Mouse (Mus musculus) hindlimb bud, embryonic 11.5 days (tissue): Measurements from ENCODE around the gene C1qtnf1.
"Not testable (repeated sequence)": the region's sequence is repeated elsewhere in the genome, so short reads cannot be mapped to it uniquely, and the experiment has no call there.

Experiments
- DNase-seq: peaks from one replicate; pipeline ENCODE4 v3.0.0-alpha.2; 2012; ENCODE audit warnings: low read depth, low spot score; ENCODE audit errors: extremely low spot score

The C1qtnf1 gene

DNA sequence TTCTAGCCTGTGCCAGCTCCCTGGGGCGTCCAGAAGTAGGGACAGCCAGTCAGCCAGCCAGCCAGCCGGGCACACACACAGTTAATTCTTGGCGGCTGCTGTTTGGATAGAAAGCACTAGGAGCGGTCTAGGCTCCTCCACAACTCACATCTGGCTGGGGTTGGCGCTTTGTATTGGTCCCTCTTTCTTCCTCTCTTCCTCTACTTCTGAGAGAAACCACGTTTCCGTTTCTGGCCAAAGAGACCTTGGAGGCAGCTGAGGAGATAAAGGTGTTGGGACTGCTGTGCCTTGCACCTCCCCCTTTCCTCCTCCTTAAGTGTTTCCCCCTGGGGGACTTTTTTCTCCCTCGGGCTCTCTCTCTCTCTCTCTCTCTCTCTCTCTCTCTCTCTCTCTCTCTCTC lies at the start of gene C1qtnf1:
TSS of gene C1qtnf1 (plus strand) at position 218 of the 400 bp plus-strand sequence.
- DNase-seq: no peak

GRCm38 (mm10) chr11:118378656-118379055 lies 49.3 kb upstream of the C1qtnf1 start:
- DNase-seq: no peak

DNA sequence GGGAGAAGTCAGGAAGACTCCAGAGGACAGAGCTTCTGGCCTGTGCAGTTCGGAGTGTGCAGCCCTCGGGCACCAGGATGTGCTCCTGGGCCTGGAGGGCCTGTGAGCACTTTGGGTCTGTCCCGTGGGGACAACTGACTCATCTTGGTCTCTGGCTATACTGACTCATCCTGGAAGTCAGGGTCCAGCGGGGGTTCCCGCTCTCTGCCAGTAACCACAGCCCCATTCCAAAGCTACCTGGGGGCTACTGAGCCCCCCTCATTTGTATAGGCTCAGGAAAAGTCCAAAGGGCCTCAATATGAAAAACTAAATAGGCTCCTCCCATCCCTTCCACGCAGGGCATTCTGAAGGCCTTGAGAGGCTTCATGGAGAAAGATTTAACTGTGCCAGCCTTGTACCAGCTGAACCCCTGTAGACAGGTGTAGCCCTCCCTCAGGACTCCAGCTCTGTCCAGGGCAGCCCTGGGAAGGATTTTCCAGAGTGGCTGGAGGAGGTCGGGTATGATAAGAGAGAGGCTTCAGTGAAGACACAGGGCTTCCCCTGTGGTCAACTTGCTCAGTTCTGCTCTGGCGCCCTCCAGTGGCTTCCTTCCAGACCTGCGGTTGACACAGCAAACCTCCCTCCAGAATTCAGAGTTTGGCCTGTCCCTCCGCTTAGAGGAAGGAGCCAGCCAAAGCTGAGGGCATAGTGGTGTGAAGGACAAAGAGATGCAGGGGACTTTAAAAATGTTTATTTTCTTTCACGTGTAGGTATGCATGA lies 48.6 kb upstream of the C1qtnf1 start:
- DNase-seq: no peak

GRCm38 (mm10) chr11:118387816-118388215 lies 40.2 kb upstream of the C1qtnf1 start:
- DNase-seq: not testable (repeated sequence)

GRCm38 (mm10) chr11:118393991-118394390 lies 34.0 kb upstream of the C1qtnf1 start:
- no peak for DNase-seq

DNA sequence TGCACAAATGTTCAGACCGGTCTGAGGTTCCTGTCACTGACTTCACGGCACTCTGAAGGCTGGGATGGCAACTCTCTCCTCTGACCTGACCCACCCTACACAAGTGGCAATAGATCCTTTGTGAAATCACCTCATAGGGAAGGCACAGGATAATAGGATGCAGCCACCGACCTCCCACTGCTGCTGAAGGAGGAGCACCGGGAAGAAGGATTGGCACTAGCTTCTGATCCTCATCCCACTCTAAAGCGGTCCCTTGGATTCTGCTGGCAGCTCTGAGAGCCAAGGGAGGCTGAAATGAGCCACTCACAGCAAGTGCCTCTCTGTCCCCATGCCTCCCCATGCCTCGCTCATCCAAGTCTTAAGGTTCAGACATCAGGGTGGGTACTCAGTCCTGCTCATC lies 33.5 kb upstream of the C1qtnf1 start:
- DNase-seq: no peak

- DNase-seq: no peak
Measured at GRCm38 (mm10) chr11:118397806-118398530, 30.0 kb upstream of the C1qtnf1 start.

DNA sequence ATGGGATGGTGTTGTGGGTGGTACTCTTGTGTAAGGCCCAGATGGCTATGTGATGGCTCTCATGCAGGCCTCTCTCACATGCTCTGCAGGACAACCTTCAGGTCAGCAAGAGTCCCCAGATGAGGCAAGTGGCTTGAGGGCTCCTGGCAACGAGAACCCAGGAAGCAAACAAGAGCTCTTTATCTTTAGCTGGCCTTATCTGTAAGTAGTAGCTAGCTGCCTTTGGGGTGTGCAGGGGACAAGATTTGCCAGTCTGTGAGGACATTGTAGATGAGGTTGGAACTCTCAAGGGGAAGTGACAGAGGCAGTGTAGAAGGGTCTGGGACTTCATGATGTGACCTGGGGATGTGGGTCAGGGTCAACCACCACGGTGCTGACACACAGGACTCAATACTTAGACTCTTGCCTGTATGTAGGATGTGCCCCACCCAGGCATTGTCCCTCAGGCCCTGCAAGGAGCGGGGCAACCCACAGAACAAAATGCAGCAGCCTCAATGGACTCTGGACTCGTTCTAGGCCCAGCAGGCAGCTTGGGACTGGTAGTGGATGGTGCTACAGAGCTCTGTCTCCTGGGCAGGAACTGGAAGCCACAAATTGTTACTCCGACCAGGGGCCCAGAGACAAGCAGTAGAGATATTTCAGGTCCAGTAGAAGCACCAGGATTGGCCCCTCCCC lies 28.0 kb upstream of the C1qtnf1 start:
- DNase-seq: no peak

- DNase-seq: no peak
Measured at GRCm38 (mm10) chr11:118400566-118400936, 27.5 kb upstream of the C1qtnf1 start.

- DNase-seq: no peak
Measured at GRCm38 (mm10) chr11:118401195-118401594, 26.8 kb upstream of the C1qtnf1 start.

GRCm38 (mm10) chr11:118401760-118402280 lies 26.2 kb upstream of the C1qtnf1 start, which contains the start of gene Lgals3bp:
TSS of gene Lgals3bp (minus strand) at chr11:118402092.
- no peak for DNase-seq

- DNase-seq: no peak
Measured at GRCm38 (mm10) chr11:118403183-118403582, 24.8 kb upstream of the C1qtnf1 start.

- no peak for DNase-seq
Measured at GRCm38 (mm10) chr11:118403951-118404899, 23.8 kb upstream of the C1qtnf1 start.

- DNase-seq: no peak
Measured at GRCm38 (mm10) chr11:118405311-118405710, 22.7 kb upstream of the C1qtnf1 start.

DNA sequence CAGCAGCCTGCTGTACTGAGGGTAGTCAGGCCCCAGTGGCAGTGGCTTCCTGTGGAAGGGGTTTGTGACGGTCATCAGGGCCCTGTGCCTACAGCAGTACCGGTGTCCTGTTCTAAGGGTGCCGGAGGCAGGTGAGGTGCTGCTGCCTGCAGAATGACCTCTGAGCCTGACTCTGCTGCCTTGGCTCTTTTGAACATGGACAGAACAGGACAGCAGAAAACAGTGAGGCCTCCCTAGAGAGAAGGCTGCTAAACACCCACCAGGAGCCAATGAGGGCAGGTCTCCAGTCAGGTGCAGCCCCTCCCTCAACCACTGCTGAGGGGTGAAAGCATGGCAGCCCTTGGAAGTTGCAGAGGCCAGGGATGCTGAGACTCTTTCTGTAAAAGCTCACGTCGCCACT lies 21.5 kb upstream of the C1qtnf1 start:
- DNase-seq: no peak

DNA sequence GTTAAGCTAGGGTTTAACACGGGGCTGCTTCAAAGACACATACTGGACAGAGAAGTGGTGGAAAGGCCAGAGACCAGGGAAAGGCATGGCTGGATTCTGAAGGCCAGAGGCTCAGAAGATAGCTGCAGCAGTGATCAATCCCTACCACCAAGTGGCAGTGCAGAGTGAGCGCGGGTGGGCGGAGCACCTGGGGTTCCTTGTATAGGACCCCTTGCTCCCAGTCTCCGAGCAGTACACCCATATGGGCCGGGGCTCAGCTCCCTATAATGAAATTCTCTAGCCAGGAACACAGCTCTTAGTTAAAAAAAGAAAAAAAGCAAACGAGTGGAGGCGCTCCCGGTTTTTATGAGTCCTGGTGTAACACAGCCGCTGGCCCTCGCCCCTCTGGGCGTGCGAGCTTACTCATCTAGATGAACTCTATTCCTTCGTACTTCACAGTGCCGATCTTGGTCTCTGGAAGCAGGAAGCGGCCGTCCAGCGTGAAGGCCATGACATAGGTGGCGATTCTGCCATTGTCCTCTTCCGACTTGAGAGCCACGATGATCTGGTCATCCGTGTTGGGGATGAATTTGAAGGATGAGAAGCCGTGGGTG lies 20.6 kb upstream of the C1qtnf1 start:
- no peak for DNase-seq

DNA sequence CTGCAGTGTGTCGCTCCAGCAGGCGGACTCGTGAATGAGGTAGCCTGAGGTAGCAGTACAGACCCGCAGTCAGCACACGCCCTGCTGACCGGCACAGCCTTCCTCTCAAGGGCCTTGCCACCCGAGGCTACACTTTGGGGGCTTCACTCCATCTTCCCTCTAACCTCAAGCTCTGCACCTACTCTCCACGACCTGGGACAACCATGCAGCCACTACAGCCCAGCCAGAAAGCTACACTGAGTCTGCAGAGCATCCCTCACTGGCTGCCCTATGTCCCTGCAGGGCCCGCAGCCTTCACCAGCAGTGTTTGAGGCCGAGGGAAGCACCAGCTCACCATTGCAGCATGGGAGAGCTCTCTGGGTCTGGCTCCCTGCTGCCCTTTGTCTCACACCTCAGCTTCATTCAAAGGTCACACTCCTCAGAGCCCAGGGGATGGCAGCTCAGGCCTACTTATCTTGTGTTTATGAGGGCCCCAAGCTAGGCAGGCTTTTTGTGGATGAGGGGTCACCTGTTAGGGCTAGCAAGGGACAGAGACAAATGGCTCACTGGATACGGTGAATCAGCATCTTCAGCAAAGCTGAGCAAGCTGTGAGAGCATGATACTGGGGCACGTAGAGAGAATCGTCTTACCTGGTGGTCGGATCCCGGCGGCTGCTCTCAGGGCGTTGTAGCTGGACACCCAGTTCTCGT lies 19.8 kb upstream of the C1qtnf1 start:
- DNase-seq: no peak

DNA sequence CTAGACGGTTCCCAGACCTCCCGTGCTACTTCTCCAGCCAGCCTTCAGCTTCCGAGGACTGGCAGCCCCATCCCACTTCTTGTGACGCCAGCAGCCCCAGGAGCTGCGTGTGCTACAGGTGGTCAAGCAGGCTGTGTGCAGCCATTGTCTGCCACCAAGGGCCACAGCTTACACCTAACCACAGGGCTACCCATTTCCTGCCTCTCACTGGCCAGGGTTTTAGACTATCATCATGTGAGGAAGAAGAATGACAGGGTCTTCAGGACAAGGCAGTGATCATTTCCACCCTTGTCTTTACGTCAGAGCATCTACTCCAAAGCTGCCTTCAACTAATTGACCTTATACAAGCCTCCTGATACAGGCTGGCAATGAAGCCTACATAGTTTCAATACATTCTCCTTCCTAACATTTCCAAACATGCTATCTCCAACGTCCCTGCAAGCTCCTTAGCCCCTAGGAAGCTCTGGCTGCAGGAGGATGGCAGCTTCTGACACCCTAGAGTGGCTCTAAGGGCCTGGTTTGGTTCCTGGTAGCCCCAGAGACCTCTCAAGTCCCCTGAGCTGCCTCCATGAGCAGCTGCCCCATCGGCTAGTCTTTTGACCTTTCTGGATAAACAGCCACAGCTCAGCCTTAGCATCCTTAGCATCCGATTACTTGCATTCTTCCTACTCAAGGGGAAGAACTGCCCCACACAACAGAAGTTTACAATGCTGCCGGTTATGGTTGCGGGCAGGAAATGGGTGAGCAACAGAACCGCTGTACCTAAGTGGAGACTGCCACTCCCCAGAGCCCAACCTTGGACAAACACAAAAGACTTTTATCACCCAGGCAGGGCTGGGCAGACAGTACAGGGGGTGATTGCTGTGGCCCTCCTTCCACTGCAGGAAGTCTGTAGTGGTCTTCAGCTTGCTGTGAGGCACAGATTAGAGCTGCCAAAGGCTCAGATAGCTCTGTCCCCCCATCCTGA lies 18.6 kb upstream of the C1qtnf1 start:
- no peak for DNase-seq
